Mouse (Mus musculus) neural tube, embryonic 12.5 days (tissue): ENCODE data around the gene Utp4. TPM values are rescaled to one million over a fixed set of nuclear protein-coding genes. Genes with fewer than 3 reads are reported as not detected.

Experiments
- ATAC-seq: fragments of 200-750 bp; cut with Nextera tagmentation; 2 replicates; pipeline ENCODE4 v1.8.0; 2017; ENCODE audit warnings: low read depth, mild to moderate bottlenecking, moderate TSS enrichment, moderate library complexity; ENCODE audit not compliant: low FRiP score
- H3K27ac ChIP-seq: fragments of 300-500 bp; sonication (generic); 2 replicates; pipeline ENCODE4 v1.5.1; 2016
- H3K27me3 ChIP-seq: fragments of 300-500 bp; sonication (generic); replicated peaks from 2 replicates; pipeline ENCODE4 v1.6.1; 2016; ENCODE audit warnings: mild to moderate bottlenecking
- H3K36me3 ChIP-seq: fragments of 300-500 bp; sonication (generic); 2 replicates; pipeline ENCODE4 v1.6.1; 2016; ENCODE audit warnings: mild to moderate bottlenecking
- H3K4me1 ChIP-seq: fragments of 300-500 bp; sonication (generic); 2 replicates; pipeline ENCODE4 v1.6.1; 2016
- H3K4me2 ChIP-seq: fragments of 300-500 bp; sonication (generic); replicated peaks from 2 replicates; pipeline ENCODE4 v1.6.1; 2016; ENCODE audit warnings: mild to moderate bottlenecking
- H3K4me3 ChIP-seq: fragments of 300-500 bp; sonication (generic); 2 replicates; pipeline ENCODE4 v1.5.1; 2016
- H3K9ac ChIP-seq: fragments of 300-500 bp; sonication (generic); 2 replicates; pipeline ENCODE4 v1.6.1; 2016; ENCODE audit warnings: mild to moderate bottlenecking
- H3K9me3 ChIP-seq: fragments of 300-500 bp; sonication (generic); 2 replicates; pipeline ENCODE4 v1.6.1; 2016; ENCODE audit warnings: mild to moderate bottlenecking
- WGBS: fragments of 180-500 bp; shearing (Covaris S2); methylation state at CpG from one replicate; pipeline ENCODE4 v1.1.7; 2016; 5-methylcytosine and 5-hydroxymethylcytosine counted together
- polyA plus RNA-seq: library from polyadenylated mRNA; unstranded; fragments of >200 nt; fragmentation: Nextera tagmentation; extraction: Ambion mirVana; gene quantifications from 2 replicates; pipeline ENCODE4 v1.2.1, GENCODE M21; 2016

Utp4 gene
- polyA plus RNA-seq, result 48.5 and 53.4 TPM in 2 replicates

DNA sequence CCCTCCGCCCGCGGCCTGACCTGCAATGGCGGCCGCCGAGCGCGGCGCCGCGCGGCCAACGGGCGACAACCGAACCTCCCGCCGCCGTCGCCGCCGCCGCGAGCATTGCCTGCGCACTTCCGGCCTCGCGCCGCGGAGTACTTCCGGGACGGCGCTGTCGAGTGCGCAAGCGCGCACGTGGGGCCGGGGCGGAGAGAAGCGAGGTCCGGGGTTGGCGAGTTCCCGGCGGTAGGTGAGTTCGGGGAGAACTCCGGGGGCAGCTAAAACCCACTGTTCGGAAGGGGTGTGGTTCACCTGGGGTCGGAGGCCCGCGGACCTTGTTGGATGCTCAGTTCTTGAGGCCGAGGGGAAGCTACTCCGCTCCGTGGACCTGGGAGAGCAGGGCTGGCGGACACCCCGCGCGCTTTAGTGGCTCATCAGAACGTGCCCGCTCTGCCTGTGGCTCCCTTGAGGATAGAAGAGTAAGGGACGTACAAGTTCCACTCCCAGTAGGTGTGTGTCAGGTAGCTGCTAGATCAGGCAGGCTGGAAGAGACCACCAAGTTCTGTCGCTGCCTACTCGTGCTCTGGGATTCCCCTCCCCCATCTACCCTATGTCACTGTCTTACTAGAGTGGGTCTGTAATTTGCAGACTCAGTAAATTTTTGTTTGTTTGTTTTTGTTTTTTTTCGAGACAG is at the start of gene Utp4:
Utp4 (plus strand) TSS at position 156 of the 676 bp plus-strand sequence.
- H3K27me3 ChIP-seq, result no peaks in the 10 kb centered on the region
- peak within 1 kb of the TSS; percentile 97 for H3K9ac ChIP-seq
- peak within 1 kb of the TSS; percentile 79 for H3K27ac ChIP-seq
- no peaks in the 10 kb centered on the region for H3K9me3 ChIP-seq
- under 1% methylated on average over 63 of the region's 63 CpGs for WGBS
- peak within 1 kb of the TSS; percentile 76 for H3K4me2 ChIP-seq
- H3K4me3 ChIP-seq, result peak within 1 kb of the TSS; percentile 91
- peaks cover 20% of the 10 kb centered on the region for H3K36me3 ChIP-seq
- peak; percentile 95 for ATAC-seq
- H3K4me1 ChIP-seq, result peaks cover 14% of the 10 kb centered on the region; the same call in 1 of the 2 replicates

DNA sequence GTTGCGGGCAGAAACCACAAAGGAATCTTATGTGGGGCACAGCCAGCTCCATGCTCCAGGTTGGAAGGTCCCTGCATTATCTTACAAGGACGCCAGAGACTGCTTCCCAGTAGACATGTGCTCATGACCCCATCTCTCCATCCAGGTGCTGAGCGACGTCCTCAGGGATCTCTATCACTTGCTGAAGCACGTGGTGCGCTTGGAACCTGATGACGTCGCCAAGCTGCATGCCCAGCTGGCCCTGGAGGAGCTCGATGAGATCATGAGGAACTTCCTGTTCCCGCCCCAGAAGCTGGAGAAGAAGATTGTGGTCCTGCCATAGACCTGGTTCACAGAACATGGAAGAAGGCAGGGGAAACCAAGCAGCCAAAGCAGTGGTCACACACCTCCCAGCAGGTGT is 43.4 kb upstream of the Utp4 start:
- no peak overlapping the region for H3K4me3 ChIP-seq
- no peaks in the 10 kb centered on the region for H3K36me3 ChIP-seq
- H3K9me3 ChIP-seq, result no peaks in the 10 kb centered on the region
- no peak overlapping the region for H3K9ac ChIP-seq
- ATAC-seq, result no peak
- no peaks in the 10 kb centered on the region; the same call in 1 of the 2 replicates for H3K4me1 ChIP-seq
- no peak overlapping the region for H3K27ac ChIP-seq
- no peaks in the 10 kb centered on the region for H3K27me3 ChIP-seq
- H3K4me2 ChIP-seq, result no peak overlapping the region
- WGBS, result 89% methylated on average over 10 of the region's 10 CpGs

DNA sequence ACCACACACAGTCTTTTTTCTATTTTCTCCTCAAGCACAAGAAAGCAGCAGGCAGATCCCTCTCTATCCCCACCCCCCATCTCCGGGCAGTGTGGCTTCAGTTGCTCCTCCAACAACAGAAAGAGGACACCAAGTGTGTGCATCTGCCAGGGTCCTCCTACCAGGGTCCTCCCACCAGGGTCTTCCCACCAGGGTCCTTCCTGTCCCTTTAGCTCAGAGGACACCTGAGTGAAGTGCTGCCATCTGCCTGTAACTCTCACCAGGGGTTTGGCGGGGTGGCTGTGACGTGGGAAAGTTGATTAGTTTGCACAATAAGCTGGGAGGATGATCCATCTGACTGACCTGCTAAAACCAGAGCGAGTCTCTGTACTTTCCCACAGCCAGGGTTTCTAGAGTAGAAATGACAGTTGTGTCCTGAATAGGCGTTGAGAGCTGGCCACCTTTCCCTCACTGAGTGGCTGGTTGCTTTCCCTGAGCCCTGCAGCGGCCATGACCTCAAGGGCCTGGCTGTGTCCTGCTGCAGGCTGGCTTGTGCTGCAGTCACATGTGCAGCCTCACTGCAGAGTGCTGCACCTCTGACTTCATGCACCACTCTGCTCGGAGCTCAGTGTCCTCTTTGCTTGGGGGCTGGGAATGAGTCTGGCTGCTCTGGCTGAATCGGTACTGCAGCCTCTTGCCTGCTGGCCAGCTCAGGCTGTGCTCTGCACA is 38.7 kb upstream of the Utp4 start:
- Histone ChIP-seq H3K9me3 (no peaks in the 10 kb centered on the region), H3K27ac (no peak overlapping the region), H3K36me3 (no peaks in the 10 kb centered on the region), H3K27me3 (no peaks in the 10 kb centered on the region), H3K4me1 (no peaks in the 10 kb centered on the region; the same call in 1 of the 2 replicates), H3K4me3 (no peak overlapping the region), H3K9ac (no peak overlapping the region), H3K4me2 (no peak overlapping the region)
- WGBS, result 48% methylated on average over 8 of the region's 8 CpGs
- ATAC-seq, result no peak

DNA sequence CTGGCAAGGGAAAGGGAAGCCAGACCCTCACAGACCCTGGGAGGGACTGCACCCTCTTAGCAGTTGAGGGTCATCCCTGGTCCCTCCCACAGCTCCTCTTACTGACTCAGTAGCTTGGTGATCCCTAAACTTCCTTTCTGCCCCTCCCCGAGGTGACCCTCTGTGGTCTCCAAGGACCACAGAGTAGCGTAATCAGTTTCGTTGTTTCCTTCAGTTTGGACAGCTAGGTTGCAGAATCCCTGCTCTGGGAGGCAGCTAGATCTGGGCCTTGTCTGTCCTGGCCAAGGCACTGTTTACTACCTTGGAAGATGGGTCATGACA is 38.2 kb upstream of the Utp4 start:
- no peak overlapping the region for H3K4me3 ChIP-seq
- no peak for ATAC-seq

DNA sequence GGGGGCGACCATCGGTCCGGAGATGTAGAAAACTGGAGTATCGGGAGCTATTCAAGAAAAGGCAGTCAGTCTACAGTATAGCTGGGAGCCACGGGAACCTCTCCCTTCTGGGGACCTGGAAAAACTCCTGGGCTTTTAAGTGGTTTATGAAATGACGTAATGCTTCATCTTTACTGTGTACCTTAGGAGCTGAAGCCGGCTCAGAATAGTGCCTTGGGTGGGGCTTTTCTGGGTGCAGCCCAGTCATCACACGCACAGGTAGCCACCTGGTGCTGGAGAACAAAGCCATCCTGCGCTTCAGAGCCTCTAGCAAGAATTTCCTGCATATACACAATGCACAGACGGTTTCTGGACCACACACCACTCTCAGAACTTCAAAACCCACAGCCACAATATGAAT is 30.6 kb upstream of the Utp4 start:
- H3K9ac ChIP-seq, result no peak overlapping the region
- ATAC-seq, result no peak
- no peaks in the 10 kb centered on the region for H3K9me3 ChIP-seq
- H3K4me3 ChIP-seq, result no peak overlapping the region
- H3K27ac ChIP-seq, result no peak overlapping the region
- no peak overlapping the region for H3K4me2 ChIP-seq
- H3K4me1 ChIP-seq, result no peaks in the 10 kb centered on the region
- H3K36me3 ChIP-seq, result no peaks in the 10 kb centered on the region
- 89% methylated on average over 10 of the region's 10 CpGs for WGBS
- H3K27me3 ChIP-seq, result 0 out of 2 replicates have a peak, but pooled peaks cover 3% of the 10 kb centered on the region

More for the DNA sequence above, 38.2 kb upstream of the Utp4 start:
- Histone ChIP-seq H3K27me3 (no peaks in the 10 kb centered on the region), H3K9me3 (no peaks in the 10 kb centered on the region), H3K36me3 (no peaks in the 10 kb centered on the region), H3K4me1 (no peaks in the 10 kb centered on the region; the same call in 1 of the 2 replicates), H3K4me2 (no peak overlapping the region), H3K27ac (no peak overlapping the region), H3K9ac (no peak overlapping the region)
- WGBS, result 95% methylated on average over 3 of the region's 3 CpGs

DNA sequence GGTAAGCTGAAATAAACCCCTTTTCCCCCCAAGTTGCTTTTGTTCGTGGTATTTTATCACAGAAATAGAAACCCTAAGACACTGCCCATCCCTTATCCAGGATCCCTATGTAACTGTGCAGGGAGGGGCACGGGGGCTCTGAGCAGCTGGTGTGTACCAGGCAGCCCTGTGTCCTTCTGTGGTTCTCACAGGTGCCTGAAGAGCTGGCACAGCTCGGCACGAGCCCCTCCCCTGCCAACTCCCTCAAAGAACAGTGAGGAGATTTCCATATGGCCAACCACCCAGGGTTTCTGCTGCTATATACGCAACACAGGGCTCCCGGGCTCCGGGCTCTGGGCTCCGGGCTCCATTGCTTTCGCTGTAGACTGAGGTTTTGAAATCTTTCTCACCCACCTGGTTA is 28.1 kb upstream of the Utp4 start:
- no peak overlapping the region for H3K4me3 ChIP-seq
- H3K36me3 ChIP-seq, result no peaks in the 10 kb centered on the region
- WGBS, result 73% methylated on average over 9 of the region's 9 CpGs
- H3K27me3 ChIP-seq, result peaks cover 22% of the 10 kb centered on the region
- peaks cover 6% of the 10 kb centered on the region for H3K4me1 ChIP-seq
- H3K27ac ChIP-seq, result no peak overlapping the region
- ATAC-seq, result no peak
- H3K9ac ChIP-seq, result no peak overlapping the region
- H3K4me2 ChIP-seq, result no peak overlapping the region
- H3K9me3 ChIP-seq, result no peaks in the 10 kb centered on the region

GRCm38 (mm10) chr8:106870051-106870450 is 23.4 kb upstream of the Utp4 start, which contains the start of gene Has3:
Gene Has3 (plus strand): TSS chr8:106870242.
- WGBS, result 1% methylated on average over 18 of the region's 18 CpGs
- no peak for ATAC-seq
- Histone ChIP-seq H3K36me3 (peaks cover 11% of the 10 kb centered on the region), H3K9me3 (no peaks in the 10 kb centered on the region), H3K4me1 (peaks cover 32% of the 10 kb centered on the region), H3K4me2 (peak within 1 kb of the TSS; percentile 98), H3K4me3 (peak within 1 kb of the TSS; percentile 48), H3K27ac (no peak within 1 kb of the TSS), H3K9ac (peak within 1 kb of the TSS; percentile 65), H3K27me3 (peaks cover 62% of the 10 kb centered on the region)

GRCm38 (mm10) chr8:106870537-106871327 is 22.7 kb upstream of the Utp4 start:
- H3K9me3 ChIP-seq, result no peaks in the 10 kb centered on the region
- peaks cover 62% of the 10 kb centered on the region for H3K27me3 ChIP-seq
- no peak overlapping the region for H3K27ac ChIP-seq
- H3K4me1 ChIP-seq, result peaks cover 32% of the 10 kb centered on the region
- peak overlapping the region; percentile 98 for H3K4me2 ChIP-seq
- peak overlapping the region; percentile 48 for H3K4me3 ChIP-seq
- under 1% methylated on average over 62 of the region's 63 CpGs for WGBS
- peaks cover 11% of the 10 kb centered on the region for H3K36me3 ChIP-seq
- H3K9ac ChIP-seq, result peak overlapping the region; percentile 65
- ATAC-seq, result peak; percentile 76

- Histone ChIP-seq H3K27me3 (peaks cover 62% of the 10 kb centered on the region), H3K27ac (no peak overlapping the region), H3K4me1 (peaks cover 32% of the 10 kb centered on the region), H3K9ac (peak overlapping the region; percentile 65), H3K9me3 (no peaks in the 10 kb centered on the region), H3K4me3 (peak overlapping the region; percentile 48), H3K4me2 (peak overlapping the region; percentile 98), H3K36me3 (peaks cover 14% of the 10 kb centered on the region)
- WGBS, result under 1% methylated on average over 15 of the region's 15 CpGs
- peak; percentile 31; the same call in 1 of the 2 replicates for ATAC-seq
Observed at GRCm38 (mm10) chr8:106871328-106871926, 22.0 kb upstream of the Utp4 start.

DNA sequence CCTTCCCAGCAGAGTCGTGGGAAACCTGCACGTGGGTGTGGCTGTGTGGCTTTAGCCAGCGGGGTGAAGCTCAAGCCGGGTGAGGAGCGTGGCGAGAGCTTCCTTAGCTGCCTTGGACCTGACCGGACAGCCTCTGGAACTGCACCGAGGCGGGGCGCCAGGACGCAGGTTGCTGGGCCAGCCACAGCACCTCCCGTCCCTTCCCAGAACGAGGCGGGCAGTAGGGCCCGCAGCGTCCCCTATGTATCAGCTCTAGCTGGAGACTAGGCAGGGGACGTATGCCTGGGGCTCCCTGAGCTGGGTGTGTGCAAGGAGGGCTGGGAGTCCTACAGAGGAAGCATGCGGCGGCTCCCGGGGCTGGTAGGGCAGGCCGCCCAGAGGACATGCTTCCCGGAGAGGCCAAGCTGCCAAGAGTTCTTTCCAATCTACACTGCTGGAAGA is 21.5 kb upstream of the Utp4 start:
- peak overlapping the region; percentile 65 for H3K9ac ChIP-seq
- peak; percentile 63 for ATAC-seq
- H3K27me3 ChIP-seq, result peaks cover 60% of the 10 kb centered on the region
- peak overlapping the region; percentile 98 for H3K4me2 ChIP-seq
- no peak overlapping the region for H3K27ac ChIP-seq
- H3K4me3 ChIP-seq, result peak overlapping the region; percentile 48
- H3K4me1 ChIP-seq, result peaks cover 32% of the 10 kb centered on the region
- peaks cover 19% of the 10 kb centered on the region for H3K36me3 ChIP-seq
- under 1% methylated on average over 22 of the region's 22 CpGs for WGBS
- no peaks in the 10 kb centered on the region for H3K9me3 ChIP-seq

GRCm38 (mm10) chr8:106872454-106873034 is 20.9 kb upstream of the Utp4 start:
- peaks cover 60% of the 10 kb centered on the region for H3K27me3 ChIP-seq
- 9% methylated on average over 8 of the region's 8 CpGs for WGBS
- no peak overlapping the region for H3K27ac ChIP-seq

More at GRCm38 (mm10) chr8:106872454-106873034, 20.9 kb upstream of the Utp4 start:
- Histone ChIP-seq H3K9ac (peak overlapping the region; percentile 65), H3K36me3 (peaks cover 23% of the 10 kb centered on the region), H3K4me1 (peaks cover 32% of the 10 kb centered on the region), H3K4me2 (peak overlapping the region; percentile 98), H3K9me3 (no peaks in the 10 kb centered on the region), H3K4me3 (peak overlapping the region; percentile 48; the same call in 1 of the 2 replicates)
- ATAC-seq, result no peak
